Mouse (Mus musculus) heart, embryonic 10.5 days (tissue): ENCODE results near the gene Pgm5. TPM values are rescaled to one million over a fixed set of nuclear protein-coding genes. Genes with fewer than 3 reads are reported as not detected.

ENCODE experiments used
- DNase-seq: peaks from one replicate; pipeline ENCODE4 v3.0.0-alpha.2; 2017; ENCODE audit warnings: low spot score
- H3K27ac ChIP-seq: fragments of 300-500 bp; sonication (generic); 2 replicates; pipeline ENCODE4 v1.5.1; 2016; ENCODE audit warnings: mild to moderate bottlenecking
- H3K27me3 ChIP-seq: fragments of 300-500 bp; sonication (generic); 2 replicates; pipeline ENCODE4 v1.6.1; 2016; ENCODE audit warnings: mild to moderate bottlenecking; ENCODE audit not compliant: poor library complexity, insufficient read depth, severe bottlenecking
- H3K36me3 ChIP-seq: fragments of 300-500 bp; sonication (generic); 2 replicates; pipeline ENCODE4 v1.6.1; 2016; ENCODE audit warnings: mild to moderate bottlenecking, moderate library complexity
- H3K4me1 ChIP-seq: fragments of 300-500 bp; sonication (generic); 2 replicates; pipeline ENCODE4 v1.6.1; 2016; ENCODE audit warnings: mild to moderate bottlenecking
- H3K4me3 ChIP-seq: fragments of 300-500 bp; sonication (generic); 2 replicates; pipeline ENCODE4 v1.5.1; 2016; ENCODE audit warnings: mild to moderate bottlenecking, moderate library complexity
- H3K9me3 ChIP-seq: fragments of 300-500 bp; sonication (generic); 2 replicates; pipeline ENCODE4 v1.6.1; 2016; ENCODE audit warnings: mild to moderate bottlenecking, moderate library complexity
- WGBS: fragments of 180-500 bp; shearing (Covaris S2); methylation state at CpG from one replicate; pipeline ENCODE4 v1.1.7; 2016; 5-methylcytosine and 5-hydroxymethylcytosine counted together
- polyA plus RNA-seq: library from polyadenylated mRNA; unstranded; fragments of >200 nt; fragmentation: Nextera tagmentation; extraction: Ambion mirVana; gene quantifications from 2 replicates; pipeline ENCODE4 v1.2.1, GENCODE M21; 2016

Gene Pgm5
- polyA plus RNA-seq, 1 experiment from 2014 or later, result 3.2 TPM

DNA sequence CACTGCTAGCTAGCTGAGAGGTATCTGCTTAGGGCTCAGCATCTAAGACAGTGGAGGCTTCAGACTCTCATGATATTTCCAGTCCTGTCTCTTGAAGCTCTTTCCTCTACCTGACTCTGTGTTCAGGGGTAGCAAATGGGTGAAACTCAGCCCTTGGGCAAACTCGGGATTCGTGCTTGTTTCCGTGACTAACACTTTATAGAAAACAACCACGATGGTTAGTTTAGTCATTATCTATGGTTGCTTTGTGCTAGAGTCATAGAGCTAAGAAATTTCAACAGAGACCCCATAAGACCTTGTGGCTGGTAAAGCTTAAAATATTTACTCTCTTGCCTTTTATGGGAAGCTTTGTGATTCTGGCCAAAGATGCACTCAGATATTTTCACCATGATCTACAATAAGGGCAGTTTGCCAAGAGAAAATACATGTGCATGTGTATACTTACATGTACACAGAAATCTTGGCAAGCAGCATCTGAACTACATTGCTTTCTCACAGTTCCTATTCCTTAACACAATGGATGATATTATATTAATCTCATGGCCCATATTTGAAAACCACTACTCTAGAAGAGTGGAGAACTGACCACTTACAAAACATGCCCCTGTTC, 115.3 kb downstream of the Pgm5 start:
- no peak overlapping the region for H3K4me3 ChIP-seq
- DNase-seq, result no peak
- no peaks in the 10 kb centered on the region for H3K27me3 ChIP-seq
- H3K9me3 ChIP-seq, result no peaks in the 10 kb centered on the region
- H3K36me3 ChIP-seq, result no peaks in the 10 kb centered on the region
- WGBS, result 91% methylated on average over 4 of the region's 4 CpGs
- H3K27ac ChIP-seq, result no peak overlapping the region
- H3K4me1 ChIP-seq, result peaks cover 16% of the 10 kb centered on the region

GRCm38 (mm10) chr19:24742606-24743005, 119.0 kb downstream of the Pgm5 start:
- WGBS, result 47% methylated on average over 6 of the region's 6 CpGs
- H3K4me1 ChIP-seq, result peaks cover 31% of the 10 kb centered on the region
- no peak for DNase-seq
- H3K27me3 ChIP-seq, result no peaks in the 10 kb centered on the region
- H3K36me3 ChIP-seq, result no peaks in the 10 kb centered on the region
- H3K27ac ChIP-seq, result no peak overlapping the region
- H3K9me3 ChIP-seq, result no peaks in the 10 kb centered on the region
- H3K4me3 ChIP-seq, result 0 out of 2 replicates have a peak overlapping the region, but pooled peaks have one; percentile 5

- DNase-seq, result peak; percentile 16
- H3K4me3 ChIP-seq, result no peak overlapping the region
- no peaks in the 10 kb centered on the region for H3K9me3 ChIP-seq
- H3K36me3 ChIP-seq, result no peaks in the 10 kb centered on the region
- H3K27me3 ChIP-seq, result no peaks in the 10 kb centered on the region
- peaks cover 31% of the 10 kb centered on the region for H3K4me1 ChIP-seq
- no peak overlapping the region for H3K27ac ChIP-seq
- whole genome bisulfite sequencing, result 78% methylated on average over 3 of the region's 3 CpGs
These were observed 122.9 kb downstream of the Pgm5 start for GRCm38 (mm10) chr19:24738786-24739185.

GRCm38 (mm10) chr19:24738026-24738425, 123.6 kb downstream of the Pgm5 start:
- Histone ChIP-seq H3K4me3 (no peak overlapping the region), H3K36me3 (0 out of 2 replicates have a peak, but pooled peaks cover 5% of the 10 kb centered on the region), H3K4me1 (peaks cover 31% of the 10 kb centered on the region), H3K9me3 (no peaks in the 10 kb centered on the region), H3K27me3 (no peaks in the 10 kb centered on the region), H3K27ac (no peak overlapping the region)
- DNase-seq, result no peak
- 94% methylated on average over 5 of the region's 5 CpGs for WGBS

- H3K27me3 ChIP-seq, result no peaks in the 10 kb centered on the region
- no peak overlapping the region for H3K4me3 ChIP-seq
- WGBS, result 67% methylated on average over 6 of the region's 6 CpGs
- H3K36me3 ChIP-seq, result peaks cover 10% of the 10 kb centered on the region; the same call in 1 of the 2 replicates
- peaks cover 17% of the 10 kb centered on the region for H3K4me1 ChIP-seq
- no peaks in the 10 kb centered on the region for H3K9me3 ChIP-seq
- no peak overlapping the region for H3K27ac ChIP-seq
- no peak for DNase-seq
These were observed 126.0 kb downstream of the Pgm5 start for GRCm38 (mm10) chr19:24735484-24736128.

GRCm38 (mm10) chr19:24730661-24731060, 131.0 kb downstream of the Pgm5 start:
- H3K4me3 ChIP-seq, result no peak overlapping the region
- DNase-seq, result no peak
- WGBS, result 72% methylated on average over 5 of the region's 5 CpGs
- no peaks in the 10 kb centered on the region for H3K9me3 ChIP-seq
- peaks cover 21% of the 10 kb centered on the region; the same call in 1 of the 2 replicates for H3K36me3 ChIP-seq
- 0 out of 2 replicates have a peak, but pooled peaks cover 1% of the 10 kb centered on the region for H3K4me1 ChIP-seq
- H3K27me3 ChIP-seq, result no peaks in the 10 kb centered on the region
- no peak overlapping the region for H3K27ac ChIP-seq

GRCm38 (mm10) chr19:24724362-24724761, 137.3 kb downstream of the Pgm5 start:
- Histone ChIP-seq H3K4me3 (no peak overlapping the region), H3K9me3 (no peaks in the 10 kb centered on the region), H3K4me1 (peaks cover 20% of the 10 kb centered on the region; the same call in 1 of the 2 replicates), H3K27ac (no peak overlapping the region), H3K36me3 (peaks cover 10% of the 10 kb centered on the region; the same call in 1 of the 2 replicates), H3K27me3 (no peaks in the 10 kb centered on the region)
- WGBS, result 55% methylated on average over 10 of the region's 10 CpGs
- DNase-seq, result no peak

DNA sequence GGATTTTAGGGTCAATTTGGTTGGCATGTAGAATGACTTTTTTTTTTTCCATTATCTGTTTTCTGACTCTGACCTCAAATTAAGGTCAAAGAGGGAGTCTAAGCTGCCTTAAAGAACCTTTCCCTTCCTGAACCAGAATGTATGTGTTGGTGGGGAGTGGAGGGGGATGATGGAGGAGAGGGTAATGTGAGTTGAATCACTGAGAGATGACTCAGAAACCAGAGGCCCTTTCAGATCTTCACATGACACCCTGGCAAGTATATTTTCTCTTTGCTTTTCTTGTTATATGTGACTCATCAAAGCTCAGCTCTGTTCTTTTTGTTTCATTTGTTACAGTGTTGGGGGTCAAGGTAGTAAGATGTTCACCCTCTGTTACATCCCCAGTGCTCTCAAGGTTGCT, 141.2 kb downstream of the Pgm5 start:
- H3K27me3 ChIP-seq, result no peaks in the 10 kb centered on the region
- no peak overlapping the region for H3K27ac ChIP-seq
- no peak for DNase-seq
- peaks cover 7% of the 10 kb centered on the region; the same call in 1 of the 2 replicates for H3K36me3 ChIP-seq
- no peak overlapping the region for H3K4me3 ChIP-seq
- no peaks in the 10 kb centered on the region for H3K9me3 ChIP-seq
- peaks cover 17% of the 10 kb centered on the region; the same call in 1 of the 2 replicates for H3K4me1 ChIP-seq

DNA sequence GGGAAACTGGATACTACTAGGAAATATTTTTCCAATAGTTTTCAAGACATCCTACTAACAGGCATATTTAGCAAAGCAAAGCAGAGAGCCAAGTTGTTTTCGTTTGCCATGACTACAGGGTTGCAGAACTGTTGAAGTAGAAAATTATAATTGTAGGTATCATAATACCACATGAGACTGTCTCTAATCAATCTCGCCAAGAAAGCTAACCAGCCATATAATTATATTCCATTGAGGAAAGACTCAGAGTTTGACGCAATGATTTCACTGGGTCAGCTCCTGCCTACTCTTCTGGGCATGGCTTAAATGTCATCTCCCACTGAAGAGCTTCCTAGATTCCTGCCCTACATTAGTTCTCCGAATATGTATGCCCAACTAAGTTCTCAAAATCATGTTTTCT, 142.2 kb downstream of the Pgm5 start:
- 86% methylated on average over 4 of the region's 4 CpGs for WGBS
- H3K27me3 ChIP-seq, result no peaks in the 10 kb centered on the region
- peaks cover 10% of the 10 kb centered on the region; the same call in 1 of the 2 replicates for H3K4me1 ChIP-seq
- DNase-seq, result no peak
- peaks cover 7% of the 10 kb centered on the region; the same call in 1 of the 2 replicates for H3K36me3 ChIP-seq
- H3K4me3 ChIP-seq, result no peak overlapping the region
- no peak overlapping the region for H3K27ac ChIP-seq
- H3K9me3 ChIP-seq, result no peaks in the 10 kb centered on the region

DNA sequence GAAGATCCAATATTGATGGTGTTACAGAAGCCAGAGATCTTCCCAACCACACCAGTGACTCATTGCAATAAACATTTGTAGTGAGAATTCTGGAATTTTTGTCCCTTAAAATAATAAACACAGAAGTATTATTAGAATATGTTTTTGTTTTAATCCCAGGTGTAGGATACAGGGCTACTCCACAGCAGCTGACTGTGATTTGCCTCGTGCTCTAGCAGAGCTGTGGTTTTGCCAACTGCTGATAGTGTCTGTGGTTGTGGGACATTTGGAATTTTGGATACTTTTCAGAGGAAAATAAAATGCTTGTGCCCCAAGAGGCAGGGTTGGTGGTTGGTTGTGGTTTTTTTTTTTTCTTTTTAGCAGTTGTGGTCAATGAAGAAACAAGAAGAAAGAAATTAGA, 143.6 kb downstream of the Pgm5 start:
- WGBS, result 78% methylated on average over 1 of the region's 1 CpGs
- H3K4me3 ChIP-seq, result no peak overlapping the region
- no peaks in the 10 kb centered on the region for H3K27me3 ChIP-seq
- no peak for DNase-seq
- no peak overlapping the region for H3K27ac ChIP-seq
- H3K36me3 ChIP-seq, result peaks cover 11% of the 10 kb centered on the region; the same call in 1 of the 2 replicates
- no peaks in the 10 kb centered on the region for H3K9me3 ChIP-seq
- H3K4me1 ChIP-seq, result no peaks in the 10 kb centered on the region

DNA sequence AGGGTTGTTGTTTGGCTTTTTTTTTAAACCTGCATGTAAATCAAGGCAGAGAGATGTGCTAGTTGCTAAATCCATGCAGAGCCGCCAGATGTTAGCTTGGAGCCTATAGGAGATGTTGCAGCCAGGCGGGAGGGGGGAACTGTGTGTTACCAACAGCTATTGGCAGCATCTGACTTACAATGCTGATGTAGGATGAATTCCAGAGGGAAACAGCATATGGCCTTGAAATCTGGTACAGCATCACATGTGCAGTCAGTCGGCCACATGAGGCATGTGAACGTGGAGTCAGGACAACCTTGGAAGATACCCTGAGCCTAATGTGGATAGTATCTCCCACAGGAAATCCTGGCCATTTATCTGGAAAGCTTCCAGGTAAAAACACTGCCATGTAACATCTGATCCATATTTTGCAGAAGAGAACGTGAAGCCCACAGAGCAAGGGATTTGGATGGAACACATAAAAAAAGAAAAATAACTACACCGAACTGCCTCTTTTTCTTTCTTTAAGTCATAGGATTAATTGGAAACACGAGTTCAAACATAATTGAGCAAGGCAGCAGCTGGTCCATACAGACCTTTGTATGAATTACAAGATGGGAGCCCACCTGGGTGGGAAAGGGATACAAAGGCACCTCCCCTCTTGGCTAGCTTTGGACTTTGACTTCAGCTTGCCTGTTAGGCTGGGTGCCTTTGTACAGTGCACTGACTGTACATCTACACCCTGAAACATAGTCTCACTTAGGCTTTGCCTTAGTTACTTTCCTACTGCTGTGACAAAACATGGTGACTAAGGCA, 145.2 kb downstream of the Pgm5 start:
- WGBS, result 85% methylated on average over 7 of the region's 7 CpGs
- Histone ChIP-seq H3K27me3 (no peaks in the 10 kb centered on the region), H3K4me1 (no peaks in the 10 kb centered on the region), H3K9me3 (no peaks in the 10 kb centered on the region), H3K36me3 (peaks cover 14% of the 10 kb centered on the region; the same call in 1 of the 2 replicates), H3K4me3 (no peak overlapping the region), H3K27ac (no peak overlapping the region)
- DNase-seq, result no peak

- WGBS, result 38% methylated on average over 7 of the region's 7 CpGs
- Histone ChIP-seq H3K4me1 (peaks cover 23% of the 10 kb centered on the region), H3K27me3 (no peaks in the 10 kb centered on the region), H3K4me3 (no peak overlapping the region), H3K9me3 (no peaks in the 10 kb centered on the region), H3K27ac (peak overlapping the region; percentile 49; the same call in 1 of the 2 replicates), H3K36me3 (0 out of 2 replicates have a peak, but pooled peaks cover 7% of the 10 kb centered on the region)
- no peak for DNase-seq
These were observed 153.6 kb downstream of the Pgm5 start for GRCm38 (mm10) chr19:24708032-24708431.
